Mouse (Mus musculus) kidney, adult 8-10 months (tissue): ENCODE measurements at regions not wholly inside any gene's neighbourhood (a gene's known extent, or its start where the extent isn't known, plus 50 kb on each side); places are given as distances from the start of the nearest gene placed in this dataset.

Source experiments
- DNase-seq, 2 experiments: peaks; one replicate each; pipeline ENCODE4 v3.0.0; 2022

DNA sequence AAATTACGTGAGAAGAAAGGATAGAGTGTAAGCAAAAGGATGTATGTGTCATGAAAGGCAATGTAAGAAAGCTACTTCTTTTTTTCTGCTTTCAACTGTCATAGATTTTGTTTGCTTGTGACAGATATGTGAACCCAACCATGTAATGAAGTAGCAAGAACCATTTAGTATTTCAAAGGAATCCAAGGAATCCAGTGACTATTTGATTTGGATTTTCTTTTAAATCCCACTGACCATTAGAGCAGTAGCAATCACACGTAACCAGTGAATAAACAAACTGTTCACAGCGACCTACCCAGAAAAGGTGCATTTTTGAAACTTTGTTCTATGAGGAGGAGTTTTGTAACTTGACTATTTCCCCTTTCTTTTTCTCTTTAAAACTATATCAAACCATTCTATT, 981.2 kb upstream of the Luzp2 start:
- no peak for DNase-seq

DNA sequence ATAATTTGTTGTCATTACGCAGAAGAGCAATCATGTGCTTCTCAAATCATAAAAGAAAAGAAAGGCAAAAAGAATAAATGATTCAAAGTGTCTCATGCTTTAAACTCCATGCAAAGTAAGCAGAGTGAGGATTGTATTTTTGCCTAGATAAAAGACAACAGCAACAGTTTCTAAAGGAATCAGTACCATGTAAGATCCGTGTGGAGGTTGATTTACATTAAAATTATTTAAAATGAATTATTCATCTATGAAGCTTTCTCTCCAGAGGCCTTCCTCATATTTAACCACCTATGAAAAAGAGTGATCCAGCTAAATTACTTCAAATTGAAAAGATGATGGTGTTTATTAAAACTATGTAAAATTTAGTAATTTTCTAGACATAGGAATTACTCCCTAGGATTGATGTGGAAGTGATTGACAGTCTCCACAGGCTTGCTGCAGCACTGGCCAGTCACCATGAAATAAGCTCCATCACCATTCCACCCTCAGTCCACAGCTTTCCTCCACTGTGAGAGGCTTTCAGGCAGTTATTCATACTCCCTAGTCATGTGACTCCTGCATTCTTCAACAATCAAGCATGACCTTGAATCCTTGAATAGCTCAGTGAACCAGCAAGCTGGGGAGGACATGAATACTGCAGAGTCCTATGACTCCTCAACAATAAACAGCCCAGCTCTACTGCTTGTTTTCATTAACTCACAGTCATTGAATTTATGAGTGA, 962.7 kb upstream of the Luzp2 start:
- peak; percentile 9 to 51 for DNase-seq

DNA sequence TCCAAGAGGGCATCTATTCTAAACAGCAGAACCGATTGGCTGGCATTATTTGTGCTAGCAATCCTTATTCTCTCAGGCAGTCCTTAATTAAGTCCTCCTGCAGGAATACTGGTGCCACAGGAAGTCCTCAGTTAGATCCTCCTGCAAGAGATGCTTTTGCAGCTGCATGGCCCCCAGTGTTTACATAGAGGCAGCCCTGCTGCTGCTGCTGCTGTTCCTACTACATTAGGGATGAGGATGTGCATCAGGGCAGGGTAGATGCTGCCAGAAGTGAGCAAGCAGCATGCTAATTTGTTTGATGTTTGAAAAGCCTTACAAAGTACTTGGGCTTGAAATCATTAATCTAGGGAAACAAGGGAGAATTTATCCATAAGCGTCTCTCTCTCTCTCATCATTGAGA, 922.3 kb upstream of the Luzp2 start:
- no peak for DNase-seq

- DNase-seq, result no peak
Measured at GRCm38 (mm10) chr7:53955654-53956053, 879.6 kb upstream of the Luzp2 start.

DNA sequence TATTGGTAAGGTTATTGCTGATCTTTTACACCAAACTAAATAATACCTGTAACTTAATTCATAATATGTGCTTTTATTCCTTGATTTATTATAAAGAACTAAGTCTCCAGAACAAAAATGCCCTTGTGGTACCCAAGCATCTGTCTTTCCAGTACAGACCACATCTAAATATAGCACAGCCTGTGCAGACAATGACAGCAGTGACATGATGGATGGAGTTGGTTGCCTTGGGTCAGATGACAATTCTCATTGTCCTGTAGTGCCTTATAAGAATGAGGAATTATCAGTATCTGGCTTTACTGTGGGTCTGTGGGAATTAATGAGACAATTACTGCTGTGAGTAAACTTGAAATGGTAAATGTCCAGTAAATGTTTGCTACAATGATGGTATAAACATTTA, 859.8 kb upstream of the Luzp2 start:
- DNase-seq, result no peak

- no peak for DNase-seq
Measured at GRCm38 (mm10) chr7:53995983-53996382, 839.3 kb upstream of the Luzp2 start.

- DNase-seq, result no peak
Measured at GRCm38 (mm10) chr7:54008684-54009083, 826.6 kb upstream of the Luzp2 start.
